Mouse (Mus musculus) embryonic facial prominence, embryonic 12.5 days (tissue): ENCODE data around the gene Kcnj12. TPM values are rescaled to one million over a fixed set of nuclear protein-coding genes. Genes with fewer than 3 reads are reported as not detected.

Experiments
- polyA plus RNA-seq: library from polyadenylated mRNA; unstranded; fragments of >200 nt; fragmentation: Nextera tagmentation; extraction: Ambion mirVana; gene quantifications from 2 replicates; pipeline ENCODE4 v1.2.1, GENCODE M21; 2016

Kcnj12 gene
- polyA plus RNA-seq, 1 experiment from 2014 or later = 3.9 TPM

Other genes with a start within 250 kb of the Kcnj12 start
- 21.6 and 22.1 TPM in 2 replicates for gene Top3a, start 245.2 kb upstream of the Kcnj12 start, polyA plus RNA-seq
- gene Smcr8, start 245.0 kb upstream of the Kcnj12 start, polyA plus RNA-seq = 7.2 and 8.0 TPM in 2 replicates
- 53.6 and 57.3 TPM in 2 replicates for gene Shmt1, start 210.8 kb upstream of the Kcnj12 start, polyA plus RNA-seq
- 31.9 and 32.3 TPM in 2 replicates for gene Dhrs7b, start 191.9 kb upstream of the Kcnj12 start, polyA plus RNA-seq
- 55.2 and 59.3 TPM in 2 replicates for gene Tmem11, start 143.3 kb upstream of the Kcnj12 start, polyA plus RNA-seq
- 20.0 and 20.4 TPM in 2 replicates for gene Natd1, start 107.8 kb upstream of the Kcnj12 start, polyA plus RNA-seq
- 89.4 and 92.9 TPM in 2 replicates for gene Map2k3, start 90.5 kb upstream of the Kcnj12 start, polyA plus RNA-seq
- 1.0 and 1.1 TPM in 2 replicates for gene Tnfrsf13b, start 104.2 kb downstream of the Kcnj12 start, polyA plus RNA-seq
- gene Usp22, start 152.5 kb downstream of the Kcnj12 start, polyA plus RNA-seq = 212 and 221 TPM in 2 replicates
- 0.13 and 0.24 TPM in 2 replicates for gene Aldh3a1, start 185.0 kb downstream of the Kcnj12 start, polyA plus RNA-seq
- gene Aldh3a2, start 244.9 kb downstream of the Kcnj12 start, polyA plus RNA-seq = 22.7 and 23.8 TPM in 2 replicates